Mouse (Mus musculus) stomach, postnatal 0 days (tissue): Measurements from ENCODE around the gene Gng7.

Experiments
- CTCF ChIP-seq: IDR thresholded peaks from 2 replicates; pipeline ENCODE4 v1.5.1; 2016; ENCODE audit warnings: antibody characterized with exemption, low read depth, mild to moderate bottlenecking, moderate library complexity
- EP300 ChIP-seq: optimal IDR thresholded peaks from 2 replicates; pipeline ENCODE3; 2016; ENCODE audit warnings: antibody characterized with exemption

GRCm38 (mm10) chr10:80936810-80937164 lies 78.0 kb downstream of the Gng7 start:
- TF ChIP-seq CTCF (no peak), EP300 (no peak)
